Mouse (Mus musculus) CH12.LX (cell line): ENCODE data around the gene Zkscan3. TPM values are rescaled to one million over a fixed set of nuclear protein-coding genes. Genes with fewer than 3 reads are reported as not detected.

Experiments
- DNase-seq: peaks from one replicate; pipeline ENCODE4 v3.0.0-alpha.2; 2013; ENCODE audit errors: extremely low read depth
- H3K27ac ChIP-seq: 2 replicates; pipeline ENCODE4 v1.5.1; 2012; ENCODE audit warnings: low read depth, mild to moderate bottlenecking, control low read depth, moderate library complexity; ENCODE audit not compliant: insufficient read depth
- H3K27me3 ChIP-seq: replicated peaks from 2 replicates; pipeline ENCODE3; 2012; ENCODE audit warnings: inconsistent platforms
- H3K36me3 ChIP-seq, 2 experiments: replicated peaks in 1 of 2; 2 replicates each; pipeline versions ENCODE3 to v1.6.1; 2012; ENCODE audit warnings: inconsistent platforms in 1 of 2, low read length in 1 of 2, mild to moderate bottlenecking in 1 of 2, mixed read lengths in 1 of 2, moderate library complexity in 1 of 2; ENCODE audit not compliant: control insufficient read depth in 1 of 2, insufficient read depth in 1 of 2
- H3K4me1 ChIP-seq, 2 experiments: 2 replicates each; pipeline ENCODE4 v1.6.1; 2012; ENCODE audit warnings: inconsistent platforms in 1 of 2, moderate library complexity in 1 of 2; ENCODE audit not compliant: insufficient read depth in 2 of 2, control insufficient read depth in 1 of 2
- H3K4me2 ChIP-seq: 2 replicates; pipeline ENCODE4 v1.6.1; 2012; ENCODE audit warnings: low read depth, mild to moderate bottlenecking, control low read depth; ENCODE audit not compliant: poor library complexity, insufficient read depth, severe bottlenecking
- H3K4me3 ChIP-seq, 3 experiments: fragments of 150-350 bp in 1 of 3; sonication (generic) in 1 of 3; replicated peaks in 1 of 3; 2 replicates each; pipeline versions ENCODE3 to v1.5.1; 2011 to 2012; ENCODE audit warnings: low read depth in 2 of 3, low read length in 2 of 3, mild to moderate bottlenecking in 2 of 3, moderate library complexity in 2 of 3, control low read depth in 1 of 3, improper control_type of control experiment in 1 of 3, inconsistent platforms in 1 of 3, mixed read lengths in 1 of 3; ENCODE audit not compliant: poor library complexity in 1 of 3
- H3K79me2 ChIP-seq: replicated peaks from 2 replicates; pipeline ENCODE4 v1.6.1; 2012; ENCODE audit warnings: mild to moderate bottlenecking, moderate library complexity; ENCODE audit not compliant: control insufficient read depth, poor library complexity, insufficient read depth, severe bottlenecking; ENCODE audit errors: extremely low read depth
- H3K9ac ChIP-seq: 2 replicates; pipeline ENCODE4 v1.6.1; 2012; ENCODE audit warnings: low read depth, mild to moderate bottlenecking, control low read depth, moderate library complexity; ENCODE audit not compliant: insufficient read depth
- H3K9me3 ChIP-seq: replicated peaks from 2 replicates; pipeline ENCODE3; 2012; ENCODE audit warnings: low read length, inconsistent platforms, mixed read lengths
- CTCF ChIP-seq, 2 experiments: IDR thresholded peaks in 1 of 2; conservative IDR thresholded peaks in 1 of 2; 2 replicates each; pipeline ENCODE4 v1.5.1; 2011 to 2012; ENCODE audit warnings: low read depth in 2 of 2, low read length in 2 of 2, improper control_type of control experiment in 1 of 2, inconsistent platforms in 1 of 2, mild to moderate bottlenecking in 1 of 2, moderate library complexity in 1 of 2
- EP300 ChIP-seq: IDR thresholded peaks from 2 replicates; pipeline ENCODE4 v1.6.1; 2011; ENCODE audit warnings: low read length, improper control_type of control experiment
- ETS1 ChIP-seq: conservative IDR thresholded peaks from 2 replicates; pipeline ENCODE4 v1.6.1; 2012; ENCODE audit warnings: low read depth, mild to moderate bottlenecking, inconsistent platforms, low read length, improper control_type of control experiment, moderate library complexity
- GABPA ChIP-seq: IDR thresholded peaks from 2 replicates; pipeline ENCODE4 v1.6.1; 2012; ENCODE audit warnings: low read depth, low read length, improper control_type of control experiment, inconsistent platforms; ENCODE audit not compliant: insufficient replicate concordance
- HCFC1 ChIP-seq: IDR thresholded peaks from 2 replicates; pipeline ENCODE4 v1.6.1; 2012; ENCODE audit warnings: low read depth, mild to moderate bottlenecking, inconsistent platforms, low read length, improper control_type of control experiment
- IRF4 ChIP-seq: IDR thresholded peaks from 2 replicates; pipeline ENCODE4 v1.6.1; 2014; ENCODE audit warnings: low read depth, mild to moderate bottlenecking, inconsistent platforms, low read length, improper control_type of control experiment
- JUN ChIP-seq: IDR thresholded peaks from 2 replicates; pipeline ENCODE4 v1.6.1; 2011; ENCODE audit warnings: low read depth, mild to moderate bottlenecking, low read length, improper control_type of control experiment, moderate library complexity; ENCODE audit not compliant: insufficient read depth
- JUND ChIP-seq: conservative IDR thresholded peaks from 2 replicates; pipeline ENCODE4 v1.6.1; 2011; ENCODE audit warnings: low read depth, low read length, improper control_type of control experiment
- MAFK ChIP-seq: IDR thresholded peaks from 2 replicates; pipeline ENCODE4 v1.6.1; 2011; ENCODE audit warnings: low read length, improper control_type of control experiment; ENCODE audit not compliant: insufficient replicate concordance
- MAZ ChIP-seq: IDR thresholded peaks from 2 replicates; pipeline ENCODE4 v1.6.1; 2012; ENCODE audit warnings: low read depth, mild to moderate bottlenecking, inconsistent platforms, low read length, improper control_type of control experiment, moderate library complexity
- MEF2A ChIP-seq: IDR thresholded peaks from 2 replicates; pipeline ENCODE4 v1.6.1; 2014; ENCODE audit warnings: low read depth, mild to moderate bottlenecking, inconsistent platforms, low read length, improper control_type of control experiment, borderline replicate concordance
- MYC ChIP-seq: IDR thresholded peaks from 2 replicates; pipeline ENCODE4 v1.6.1; 2011; ENCODE audit warnings: low read depth, mild to moderate bottlenecking, improper control_type of control experiment, low read length
- NELFE ChIP-seq: IDR thresholded peaks from 2 replicates; pipeline ENCODE4 v1.6.1; 2011; ENCODE audit warnings: low read depth, low read length, improper control_type of control experiment
- POLR2A ChIP-seq: IDR thresholded peaks from 2 replicates; pipeline ENCODE4 v1.6.1; 2011; ENCODE audit warnings: low read depth, mild to moderate bottlenecking, improper control_type of control experiment, low read length
- POLR2AphosphoS2 ChIP-seq: IDR thresholded peaks from 2 replicates; pipeline ENCODE4 v1.6.1; 2011; ENCODE audit warnings: low read depth, low read length, improper control_type of control experiment
- RCOR1 ChIP-seq: conservative IDR thresholded peaks from 2 replicates; pipeline ENCODE4 v1.6.1; 2012; ENCODE audit warnings: low read depth, mild to moderate bottlenecking, inconsistent platforms, low read length, improper control_type of control experiment
- SMC3 ChIP-seq: IDR thresholded peaks from 2 replicates; pipeline ENCODE4 v1.6.1; 2011; ENCODE audit warnings: low read depth, low read length, improper control_type of control experiment
- TBP ChIP-seq: conservative IDR thresholded peaks from 2 replicates; pipeline ENCODE4 v1.6.1; 2011; ENCODE audit warnings: low read depth, low read length, improper control_type of control experiment
- USF1 ChIP-seq: IDR thresholded peaks from 2 replicates; pipeline ENCODE4 v1.6.1; 2014; ENCODE audit warnings: low read depth, mild to moderate bottlenecking, inconsistent platforms, low read length, improper control_type of control experiment
- USF2 ChIP-seq: conservative IDR thresholded peaks from 2 replicates; pipeline ENCODE4 v1.6.1; 2011; ENCODE audit warnings: low read depth, low read length, improper control_type of control experiment
- ZC3H11A ChIP-seq: IDR thresholded peaks from 2 replicates; pipeline ENCODE4 v1.6.1; 2012; ENCODE audit warnings: low read depth, mild to moderate bottlenecking, inconsistent platforms, low read length, improper control_type of control experiment
- dilution Hi-C: fragments of 300-500 bp; cut with MboI; formaldehyde crosslinking; loops from 2 replicates; pipeline ENCODE4 v1.14.3; 2020; ENCODE audit warnings: low sequenced_read_pairs; ENCODE audit not compliant: extremely low pct_unique_long_range_greater_than_20kb, extremely low pct_ligation_motif_present
- in situ Hi-C: fragments of 300-500 bp; cut with MboI; formaldehyde crosslinking; loops from 3 replicates; pipeline ENCODE4 v1.14.3; 2019; ENCODE audit warnings: low sequenced_read_pairs, low pct_ligation_motif_present, low pct_unique_long_range_greater_than_20kb, mixed read lengths
- polyA plus RNA-seq: library from polyadenylated mRNA; unstranded; fragments of >175 nt; gene quantifications from 2 replicates; pipeline ENCODE4 v1.2.1, GENCODE M21; 2012; ENCODE audit warnings: low read depth; ENCODE audit not compliant: insufficient read length
- total RNA-seq, 2 experiments: library from RNA; depleted of rRNA; stranded (reverse); fragments of 300-350 nt in 1 of 2; fragments of >200 nt in 1 of 2; gene quantifications; 2 replicates each; pipeline ENCODE4 v1.2.3; 2012 to 2014

Zkscan3 gene
- total and polyA plus RNA-seq, 3 experiments, result 19.1 to 32.7 (median 20.9) TPM

DNA sequence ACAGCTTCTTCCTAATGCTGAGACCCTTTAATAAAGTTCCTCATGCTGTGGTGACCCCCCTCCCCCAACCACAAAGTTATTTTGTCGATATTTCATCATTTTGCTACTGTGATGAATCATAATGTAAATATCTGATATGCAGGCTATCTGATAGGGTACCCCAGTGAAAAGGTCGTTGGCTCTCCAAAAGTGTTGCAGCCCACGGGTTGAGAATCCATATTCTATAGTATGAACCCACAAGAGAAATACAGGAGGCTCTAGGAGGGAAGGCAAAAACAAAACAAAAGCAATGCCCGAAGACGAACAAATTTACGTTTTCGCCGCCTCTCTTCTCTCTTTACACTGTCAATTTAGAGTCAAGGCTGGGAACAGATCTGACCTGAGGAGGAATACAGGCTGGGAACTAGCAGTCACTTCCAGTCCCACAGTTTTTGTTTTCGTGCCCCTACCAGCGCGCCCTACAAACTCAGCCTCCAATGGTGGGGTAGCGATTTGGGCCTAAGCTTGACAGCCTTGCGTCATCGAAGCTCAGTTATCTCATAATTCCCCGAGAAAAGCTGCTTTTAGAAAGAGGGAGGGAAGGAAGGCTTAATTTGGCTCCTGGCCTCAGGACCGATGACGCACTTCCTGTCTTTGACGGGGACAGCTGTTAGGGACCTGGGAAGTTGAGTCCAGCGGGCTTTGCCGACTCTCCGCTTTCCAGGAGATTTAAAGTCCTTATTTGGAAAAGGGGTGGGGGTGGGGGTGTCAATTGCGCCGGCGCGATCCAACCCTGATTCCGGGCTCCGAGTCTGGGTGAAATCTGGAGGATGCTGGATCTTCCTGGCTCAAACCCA lies 5.6 kb upstream of the Zkscan3 start:
- no peak for DNase-seq
- Histone ChIP-seq H3K4me2 (no peak overlapping the region), H3K9me3 (no peaks in the 10 kb centered on the region), H3K36me3 (no peaks in the 10 kb centered on the region), H3K27ac (no peak overlapping the region), H3K79me2 (no peaks in the 10 kb centered on the region), H3K9ac (no peak overlapping the region), H3K27me3 (no peaks in the 10 kb centered on the region), H3K4me3 (no peak overlapping the region), H3K4me1 (peaks cover 0 to under 1% of the 10 kb centered on the region in 2 experiments; a peak in 1 of 4 replicates)
- TF ChIP-seq USF1, result no peak
- TF ChIP-seq HCFC1, result no peak
- TF ChIP-seq TBP, result no peak
- no peak for TF ChIP-seq IRF4
- TF ChIP-seq CTCF (conservative IDR thresholded peaks at IDR 0.05 in 1 of 2, IDR thresholded peaks at IDR 0.05 in 1 of 2; ENCODE audit: low read depth in 2 of 2, low read length in 2 of 2), result no peak
- TF ChIP-seq GABPA, result no peak
- TF ChIP-seq MEF2A, result no peak
- no peak for TF ChIP-seq EP300
- no peak for TF ChIP-seq POLR2AphosphoS2
- no peak for TF ChIP-seq MAFK
- no peak for TF ChIP-seq NELFE
- TF ChIP-seq USF2, result no peak
- TF ChIP-seq MYC, result no peak
- TF ChIP-seq MAZ, result no peak
- TF ChIP-seq POLR2A, result no peak
- TF ChIP-seq ZC3H11A, result no peak
- no peak for TF ChIP-seq SMC3
- in situ Hi-C loops (loop anchor here (10.0 to 25.0 kb wide), 2 partner anchors 47 to 604 kb away; partner anchors contain the start of genes Prss16 and Zscan26), dilution Hi-C loops (no loop called here)

DNA sequence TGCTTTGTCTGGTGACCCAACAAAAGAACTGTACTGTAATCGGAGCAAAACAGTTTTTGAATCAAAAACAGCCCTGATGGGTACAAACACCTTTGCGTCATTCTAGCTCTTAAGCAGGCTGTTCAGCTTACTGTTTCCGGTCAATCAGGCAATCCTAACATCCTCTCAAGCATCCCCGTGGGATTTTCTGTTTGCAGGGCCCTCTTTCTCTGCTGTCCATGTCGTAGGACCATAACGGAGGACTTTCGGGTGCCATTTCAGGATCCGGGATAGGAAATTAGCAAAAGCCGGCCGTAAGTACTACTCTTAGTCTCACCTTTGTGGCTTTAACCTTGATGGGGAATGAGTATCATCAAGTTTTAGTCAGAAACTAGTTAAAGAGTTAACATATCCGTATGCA lies 4.8 kb upstream of the Zkscan3 start:
- no peaks in the 10 kb centered on the region for H3K27me3 ChIP-seq
- H3K9ac ChIP-seq, result no peak overlapping the region
- no peaks in the 10 kb centered on the region for H3K79me2 ChIP-seq
- TF ChIP-seq MEF2A, result no peak
- TF ChIP-seq ETS1, result no peak
- no peak for TF ChIP-seq HCFC1
- no peak for TF ChIP-seq TBP
- no peak for TF ChIP-seq EP300
- TF ChIP-seq POLR2AphosphoS2, result no peak
- TF ChIP-seq JUN, result no peak
- no peak for TF ChIP-seq RCOR1
- no peak for TF ChIP-seq JUND
- TF ChIP-seq USF1, result no peak
- TF ChIP-seq ZC3H11A, result no peak
- H3K36me3 ChIP-seq, result no peaks in the 10 kb centered on the region
- H3K9me3 ChIP-seq, result no peaks in the 10 kb centered on the region
- peaks cover 0 to 3% of the 10 kb centered on the region in 2 experiments; a peak in 1 of 4 replicates for H3K4me1 ChIP-seq
- dilution Hi-C loops, result no loop called here
- H3K4me3 ChIP-seq, result no peak overlapping the region
- in situ Hi-C loops, result loop anchor here (10.0 to 25.0 kb wide), 2 partner anchors 47 to 605 kb away; partner anchors contain the start of genes Prss16 and Zscan26
- H3K27ac ChIP-seq, result no peak overlapping the region
- H3K4me2 ChIP-seq, result no peak overlapping the region
- DNase-seq, result no peak
